Mouse (Mus musculus) adrenal gland, postnatal 36 days (tissue): ENCODE results near the gene Cers5. TPM values are rescaled to one million over a fixed set of nuclear protein-coding genes. Genes with fewer than 3 reads are reported as not detected.
"Not testable (repeated sequence)": the region's sequence is repeated elsewhere in the genome, so short reads cannot be mapped to it uniquely, and the experiment has no call there.

Source experiments
- DNase-seq, 2 experiments: peaks; one replicate each; pipeline ENCODE4 v3.0.0; 2021; ENCODE audit warnings: mixed read lengths in 1 of 2
- total RNA-seq, 2 experiments: library from RNA; stranded (reverse); gene quantifications; 2 replicates each; pipeline ENCODE4 v1.2.3; 2021

The Cers5 gene
- total RNA-seq, 2 experiments from 2014 or later, result 49.1 to 56.1 TPM

DNA sequence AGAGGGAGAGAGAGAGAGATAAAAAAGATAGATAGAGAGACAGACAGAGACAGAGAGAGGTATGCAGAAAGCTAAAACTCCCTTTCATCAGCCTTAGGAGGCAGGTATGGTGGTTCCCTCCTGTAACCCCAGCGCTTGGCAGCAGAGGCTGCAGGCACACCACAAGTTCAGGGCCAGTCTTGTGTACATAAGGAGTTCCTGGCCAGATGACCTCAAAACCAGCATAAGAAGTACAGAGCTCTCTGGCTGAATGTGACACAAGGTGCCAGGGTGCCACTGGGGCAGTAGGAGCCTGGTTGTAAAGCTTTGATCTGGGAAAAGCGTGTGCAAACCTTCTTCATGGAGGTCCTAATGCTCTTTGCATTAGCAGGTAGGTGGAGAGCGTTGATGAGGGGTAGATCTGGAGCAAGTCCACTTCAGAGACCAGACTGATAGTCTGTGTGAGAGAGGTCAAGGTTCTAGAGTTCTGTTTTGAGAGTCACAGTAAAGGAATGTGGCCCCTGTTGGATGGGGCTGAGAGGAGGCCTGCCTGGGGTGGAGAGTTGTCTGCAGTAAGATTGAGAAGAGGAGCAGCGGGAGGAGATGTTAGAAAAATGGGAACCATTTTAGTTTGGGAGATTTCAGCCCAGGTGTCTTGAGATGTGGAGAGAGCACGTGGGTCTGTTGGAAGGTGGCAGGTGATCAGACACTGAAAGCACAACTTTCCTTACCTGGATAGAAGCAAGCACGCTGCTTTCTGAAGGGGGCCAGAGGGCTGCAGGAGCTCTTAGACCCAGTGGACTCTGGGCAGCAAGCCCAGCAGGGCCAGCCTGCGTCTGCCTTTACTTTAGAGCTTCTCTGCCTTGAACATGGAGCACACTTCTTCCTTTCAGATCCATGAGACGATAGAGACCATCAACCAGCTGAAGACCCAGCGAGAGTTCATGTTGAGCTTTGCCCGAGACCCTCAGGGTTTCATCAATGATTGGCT is 62.2 kb downstream of the Cers5 start:
- peak; percentile 38 to 53 for DNase-seq

DNA sequence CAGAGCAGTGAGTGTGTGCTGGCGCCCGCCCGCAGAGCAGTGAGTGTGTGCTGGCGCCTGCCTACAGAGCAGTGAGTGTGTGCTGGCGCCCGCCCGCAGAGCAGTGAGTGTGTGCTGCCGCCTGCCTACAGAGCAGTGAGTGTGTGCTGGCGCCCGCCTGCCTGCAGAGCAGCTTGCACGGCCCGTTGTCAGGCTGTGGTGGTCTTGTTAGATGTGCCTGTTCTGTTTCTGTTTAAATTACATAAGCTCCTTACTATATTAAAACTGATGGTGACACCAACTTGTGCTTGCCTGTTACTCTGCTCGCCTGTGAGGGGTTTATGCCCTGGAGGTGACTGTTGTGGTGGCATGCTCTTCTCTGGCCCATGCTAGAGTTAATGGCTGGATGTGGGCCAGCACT is 64.5 kb downstream of the Cers5 start:
- no peak for DNase-seq

DNA sequence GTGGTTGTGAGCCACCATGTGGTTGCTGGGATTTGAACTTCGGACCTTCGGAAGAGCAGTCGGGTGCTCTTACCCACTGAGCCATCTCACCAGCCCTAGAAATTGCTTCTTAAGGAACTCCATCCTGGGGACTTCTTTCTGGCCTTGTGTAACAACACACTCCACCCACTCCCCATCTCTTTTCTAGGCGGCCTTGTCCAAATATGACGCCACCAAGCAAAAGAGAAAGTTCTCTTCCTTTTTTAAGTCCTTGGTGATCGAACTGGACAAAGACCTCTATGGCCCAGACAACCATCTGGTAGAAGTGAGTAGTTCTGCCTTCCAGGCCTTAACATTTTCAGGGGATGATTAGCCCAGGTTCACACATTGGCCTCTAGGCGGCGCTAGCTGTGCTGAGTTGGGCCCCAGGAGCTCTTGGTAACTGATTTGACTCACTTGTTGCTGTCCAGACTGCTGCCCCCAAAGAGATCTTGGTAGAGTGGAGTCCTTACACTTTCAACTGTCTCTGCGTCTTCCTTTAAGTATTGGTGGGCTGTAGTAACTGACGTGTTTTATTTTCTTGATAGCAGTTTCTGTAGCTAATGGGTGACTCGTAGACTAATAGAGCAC is 67.1 kb downstream of the Cers5 start, which contains the start of gene Gm17349:
Gm17349 (minus strand) TSS at position 51 of the 609 bp plus-strand sequence.
- peak; percentile 83 for DNase-seq

DNA sequence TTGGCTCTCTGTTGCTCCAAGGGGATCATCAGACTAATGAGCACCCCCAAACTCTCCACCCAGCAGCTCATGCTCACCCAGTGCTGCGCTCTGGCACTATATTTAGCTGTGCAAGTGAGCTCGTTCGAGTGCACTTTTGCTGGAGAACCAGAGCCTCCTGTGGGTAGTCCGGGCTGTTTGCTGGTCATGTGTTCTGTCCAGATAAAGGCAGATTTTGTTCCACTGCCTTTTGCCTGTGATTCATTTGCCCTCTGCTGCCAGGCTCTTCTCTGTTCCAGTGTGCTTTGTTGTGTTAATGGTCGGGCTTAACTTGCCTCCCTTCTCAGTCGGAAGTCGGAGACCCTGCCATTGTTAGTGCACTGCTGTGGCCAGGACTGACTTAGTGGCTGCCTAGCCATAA is 67.8 kb downstream of the Cers5 start:
- DNase-seq, result peak; percentile 55 to 65

DNA sequence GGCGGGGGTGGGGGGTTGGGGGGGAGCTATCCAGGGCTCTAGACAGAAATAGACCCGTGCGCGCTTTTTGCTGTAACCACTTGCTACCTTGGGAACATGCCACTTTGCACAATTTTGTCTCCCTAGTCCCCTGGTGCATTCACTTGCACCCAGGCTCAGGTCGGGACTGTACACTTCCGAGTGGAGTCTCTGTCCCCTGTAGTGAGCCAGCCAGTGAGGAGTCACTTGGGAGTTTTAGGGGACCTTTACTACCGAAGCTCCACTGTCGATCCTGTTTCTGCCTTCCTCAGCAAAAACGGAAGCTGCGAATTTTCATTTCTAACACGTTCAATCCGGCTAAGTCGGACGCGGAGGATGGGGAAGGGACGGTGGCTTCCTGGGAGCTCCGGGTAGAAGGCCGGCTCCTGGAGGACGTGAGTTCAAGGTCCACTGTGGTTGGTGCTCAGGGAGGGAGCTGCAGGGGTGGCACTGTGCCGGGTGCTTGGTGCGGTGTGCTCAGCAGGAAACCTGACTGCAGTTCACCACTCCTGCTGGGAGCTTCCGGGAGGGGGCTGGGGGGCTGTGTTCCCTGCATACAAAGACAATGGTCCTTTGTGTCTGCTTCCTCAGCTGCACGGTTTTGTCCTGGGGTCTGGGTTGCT is 68.5 kb downstream of the Cers5 start:
- peak; percentile 81 to 83 for DNase-seq

DNA sequence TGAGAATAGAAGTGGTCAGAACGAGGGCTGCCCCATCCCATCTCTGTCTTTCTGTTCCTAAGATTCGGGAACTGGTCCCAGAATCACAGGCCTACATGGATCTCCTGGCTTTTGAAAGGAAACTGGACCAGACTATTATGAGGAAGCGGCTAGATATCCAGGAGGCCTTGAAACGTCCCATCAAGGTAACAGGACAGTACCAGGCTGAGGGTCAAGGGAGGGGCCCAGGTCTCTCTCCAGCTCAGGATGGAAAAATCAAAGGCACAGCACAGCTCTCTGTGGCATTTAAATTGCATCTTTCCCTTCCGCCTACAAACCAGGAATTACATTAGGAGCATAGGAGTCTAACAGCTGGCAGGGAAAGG is 69.0 kb downstream of the Cers5 start:
- peak in 1 of 2 experiments; percentile 39 for DNase-seq

DNA sequence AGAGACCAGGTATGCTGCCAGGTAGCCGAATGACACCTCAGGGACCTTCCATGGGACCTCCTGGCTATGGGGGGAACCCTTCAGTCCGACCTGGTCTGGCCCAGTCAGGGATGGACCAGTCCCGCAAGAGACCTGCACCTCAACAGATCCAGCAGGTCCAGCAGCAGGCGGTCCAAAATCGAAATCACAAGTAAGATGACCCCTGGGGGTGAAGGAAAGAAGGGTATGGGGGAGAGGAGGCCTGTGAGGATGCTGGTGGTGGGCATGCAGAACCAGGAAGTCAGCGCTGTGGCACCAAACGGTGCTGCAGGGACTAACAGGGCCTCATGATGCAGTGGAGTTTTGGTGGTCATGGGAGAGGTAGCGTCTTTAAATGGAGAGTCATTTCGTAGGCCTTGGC is 69.6 kb downstream of the Cers5 start:
- no peak for DNase-seq

DNA sequence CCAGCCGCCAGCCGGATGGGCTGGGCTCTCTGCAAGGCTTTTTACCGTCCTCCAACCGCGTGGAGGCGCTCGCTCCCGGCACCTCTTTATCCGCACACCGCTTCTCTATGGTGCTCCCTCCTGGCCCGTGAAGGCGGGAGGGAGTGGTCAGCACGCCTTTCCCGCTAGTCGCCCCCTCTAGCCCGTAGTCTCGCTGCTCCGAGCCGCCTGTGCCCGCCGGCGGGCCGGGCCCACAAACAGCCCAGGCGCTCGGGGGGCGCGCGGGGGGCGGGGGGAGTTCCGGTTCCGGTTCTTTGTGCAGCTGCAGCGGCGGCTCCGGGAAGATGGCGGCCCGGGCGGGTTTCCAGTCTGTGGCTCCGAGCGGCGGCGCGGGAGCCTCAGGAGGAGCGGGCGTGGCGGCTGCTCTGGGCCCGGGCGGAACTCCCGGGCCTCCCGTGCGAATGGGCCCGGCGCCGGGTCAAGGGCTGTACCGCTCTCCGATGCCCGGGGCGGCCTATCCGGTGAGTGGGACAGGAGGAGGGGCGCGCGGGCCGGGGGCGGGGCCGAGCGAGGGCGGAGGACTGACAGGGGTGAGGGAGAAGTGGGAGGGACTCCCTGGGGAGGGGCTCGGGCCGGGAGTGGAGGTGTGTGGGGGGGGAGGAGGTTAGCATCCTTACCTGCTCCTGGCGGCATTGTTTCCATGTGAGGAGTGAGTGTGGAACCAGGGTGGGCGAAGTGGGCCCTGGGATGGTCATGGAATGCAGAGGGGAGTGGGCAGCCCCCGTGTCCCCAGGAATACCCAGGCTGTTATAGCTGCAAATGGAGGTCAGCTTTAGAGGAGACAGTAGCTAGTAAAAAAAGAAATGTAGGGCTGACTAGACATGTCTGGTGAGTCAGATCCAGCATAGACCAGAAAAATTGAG is 70.4 kb downstream of the Cers5 start, which contains the start of gene Smarcd1:
Smarcd1 (plus strand) TSS at position 131 of the 902 bp plus-strand sequence.
- DNase-seq, result peak; percentile 96

DNA sequence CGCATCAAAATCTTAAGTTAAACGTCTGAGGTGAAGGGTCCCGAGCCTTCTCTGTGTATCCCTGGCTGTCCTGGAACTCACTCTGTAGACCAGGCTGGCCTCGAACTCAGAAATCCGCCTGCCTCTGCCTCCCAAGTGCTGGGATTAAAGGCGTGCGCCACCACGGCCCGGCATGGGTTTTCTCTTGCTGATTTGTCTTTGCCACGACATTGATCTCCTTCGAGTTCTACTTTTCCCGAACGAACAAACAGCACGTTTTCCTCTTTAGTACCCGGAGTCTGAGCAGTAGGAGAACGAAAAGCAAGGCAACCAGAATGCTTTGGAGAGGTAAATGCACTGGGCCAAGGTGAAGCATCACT is 71.1 kb downstream of the Cers5 start:
- not testable (repeated sequence) for DNase-seq

DNA sequence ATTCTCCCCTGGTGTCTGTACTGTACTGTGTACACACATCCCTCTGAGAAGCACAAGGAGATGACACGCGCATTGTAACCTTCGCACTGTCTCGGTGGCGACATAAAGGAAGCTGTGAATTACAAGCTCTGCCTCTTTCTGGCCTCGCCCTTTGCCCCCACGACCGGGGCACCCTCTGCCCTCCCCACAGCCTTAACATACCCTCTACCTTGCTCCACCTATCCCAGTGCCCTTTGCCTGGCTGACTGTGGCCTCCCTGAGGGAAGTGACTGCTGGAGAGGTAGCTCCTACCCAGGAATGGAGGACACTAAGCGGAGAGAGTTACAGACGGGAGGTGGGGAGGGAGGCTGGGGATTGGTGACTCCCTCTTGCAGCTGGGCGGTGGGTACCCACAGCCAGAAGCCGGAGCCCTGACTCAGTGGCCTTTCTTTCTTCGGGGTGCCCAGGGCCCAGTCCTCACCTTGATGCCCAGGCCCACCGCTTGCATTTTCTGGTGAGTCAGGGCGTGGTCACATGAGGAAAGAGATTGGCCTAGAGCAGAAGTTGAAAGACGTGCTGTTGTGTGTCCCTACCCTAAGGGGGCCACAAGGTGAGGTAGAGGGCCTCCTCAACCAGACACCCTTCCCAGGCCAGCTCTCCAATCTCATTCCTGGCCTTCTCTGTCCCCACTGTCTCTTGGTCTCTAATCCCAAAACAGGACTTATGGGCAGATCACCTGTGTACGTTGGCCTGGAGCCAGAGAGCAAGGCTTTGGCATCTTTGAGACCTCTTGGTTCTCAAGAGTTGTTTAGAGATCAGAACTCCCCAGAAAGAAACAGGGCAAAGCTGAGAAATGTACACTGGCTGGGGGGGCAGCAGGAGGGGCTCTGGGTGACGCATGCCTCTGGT is 72.2 kb downstream of the Cers5 start:
- DNase-seq, result peak in 1 of 2 experiments; percentile 21

DNA sequence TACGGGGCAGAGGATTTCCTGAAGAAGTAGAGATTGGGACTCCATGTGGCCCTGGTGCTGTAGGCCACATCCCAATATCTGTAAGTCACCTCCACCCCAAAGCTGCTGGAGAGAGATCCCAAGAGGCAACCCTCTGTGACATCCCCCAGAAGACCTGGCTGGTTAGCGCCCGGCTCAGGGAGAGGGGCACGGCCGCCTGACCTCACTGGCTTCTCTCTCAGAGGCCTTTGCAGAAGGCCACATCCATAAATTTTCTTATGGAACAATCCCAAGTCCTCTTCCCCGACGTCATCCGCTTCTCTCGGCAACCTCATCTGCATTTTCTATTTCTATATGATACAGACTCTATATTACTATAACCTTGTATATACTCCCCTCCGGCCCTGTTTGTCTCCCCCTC is 73.0 kb downstream of the Cers5 start:
- DNase-seq, result peak; percentile 67 to 69

DNA sequence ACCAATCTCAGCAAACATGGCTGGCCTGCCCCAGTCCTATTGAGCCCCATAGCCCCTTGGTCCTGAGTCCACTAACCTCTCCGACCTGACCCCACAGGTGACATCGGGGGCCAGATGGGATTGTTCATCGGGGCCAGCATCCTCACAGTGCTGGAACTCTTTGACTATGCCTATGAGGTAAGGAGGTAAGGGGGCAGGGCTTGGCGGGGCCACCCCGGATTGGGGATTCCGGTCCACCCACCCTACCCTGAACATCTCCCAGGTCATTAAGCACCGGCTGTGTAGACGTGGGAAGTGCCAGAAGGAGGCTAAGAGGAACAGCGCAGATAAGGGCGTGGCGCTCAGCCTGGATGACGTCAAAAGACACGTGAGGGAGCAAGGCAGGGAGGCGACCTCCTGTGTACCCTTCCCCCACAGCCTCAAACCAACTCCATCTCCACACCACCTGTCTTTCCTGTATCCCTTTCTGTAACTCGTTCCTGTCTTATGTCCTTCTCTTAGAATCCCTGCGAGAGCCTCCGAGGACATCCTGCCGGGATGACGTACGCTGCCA is 74.1 kb downstream of the Cers5 start:
- DNase-seq, result peak in 1 of 2 experiments; percentile 23

DNA sequence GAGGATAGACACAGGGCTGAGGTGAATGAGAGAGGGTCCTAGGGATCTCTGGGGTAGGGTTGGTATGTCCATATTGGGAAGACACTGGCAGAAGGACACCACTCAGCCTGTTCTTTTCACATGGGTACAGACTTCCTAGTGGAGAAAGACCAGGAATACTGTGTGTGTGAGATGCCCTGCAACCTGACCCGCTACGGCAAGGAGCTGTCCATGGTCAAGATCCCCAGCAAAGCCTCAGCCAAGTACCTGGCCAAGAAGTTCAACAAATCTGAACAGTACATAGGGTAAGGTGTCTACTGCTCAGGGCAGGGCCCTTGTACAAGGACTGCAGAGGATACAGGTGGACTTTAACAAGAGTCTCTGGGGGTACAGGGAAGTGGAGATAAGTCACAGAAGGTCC is 75.4 kb downstream of the Cers5 start:
- DNase-seq, result no peak

DNA sequence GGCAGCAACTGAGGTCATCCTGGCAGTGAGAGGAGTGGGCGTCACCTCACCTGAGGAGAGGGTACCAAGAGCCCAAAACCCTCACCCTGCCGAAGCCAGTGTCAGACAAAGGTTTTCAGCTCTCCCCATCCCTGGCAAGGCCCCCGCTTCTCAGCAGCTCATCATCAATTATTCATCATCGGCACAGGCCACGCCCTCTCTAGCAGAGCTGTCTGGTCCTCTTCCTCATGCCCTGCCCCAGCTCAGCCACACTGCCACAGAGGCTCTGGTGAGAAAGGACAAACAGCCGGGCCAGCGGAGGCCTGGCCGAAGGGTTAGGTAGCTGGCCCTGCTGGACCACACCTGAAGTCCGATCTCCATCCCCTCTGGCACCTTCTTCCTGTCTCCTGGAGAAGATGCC is 80.7 kb downstream of the Cers5 start:
- DNase-seq, result no peak

DNA sequence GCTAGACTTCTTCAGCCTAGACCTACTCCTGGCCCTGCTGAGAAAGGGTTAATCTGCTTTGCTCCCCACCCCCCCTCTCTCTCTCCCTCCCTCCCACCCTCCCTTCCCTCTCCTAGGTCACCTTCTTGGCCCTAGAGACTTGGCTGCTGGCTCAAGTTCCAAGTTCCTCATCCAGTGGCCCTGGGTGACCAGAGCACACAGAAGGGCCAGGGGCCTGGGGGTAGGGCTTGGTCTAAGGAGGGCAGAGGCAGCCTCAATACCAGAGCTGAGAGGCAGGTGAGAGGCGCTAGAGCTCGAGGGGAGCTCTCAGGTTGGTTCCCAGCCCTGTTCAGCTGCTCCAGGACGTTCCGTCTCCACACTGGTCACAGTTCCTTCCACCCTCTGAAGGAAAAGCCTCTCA is 81.8 kb downstream of the Cers5 start:
- DNase-seq, result no peak

DNA sequence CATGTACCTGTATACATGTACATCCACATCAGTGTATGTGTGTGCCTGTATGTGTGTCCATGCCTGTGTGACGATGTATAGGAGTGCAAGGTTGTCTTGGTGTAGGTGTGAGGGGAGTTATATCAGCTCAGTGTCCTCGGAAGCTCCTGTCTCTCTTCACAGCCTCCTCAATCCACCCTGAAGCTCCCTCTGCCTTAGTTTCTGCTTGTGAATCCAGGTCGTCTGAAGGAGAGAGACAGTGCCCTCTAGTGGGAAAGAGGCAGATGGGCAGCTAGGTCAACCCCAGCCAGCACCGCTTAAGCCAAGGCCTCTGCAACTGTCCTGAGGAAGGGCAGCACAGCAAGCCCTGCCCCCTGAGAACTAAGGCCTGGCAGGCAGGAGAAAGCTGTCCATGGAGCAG is 84.0 kb downstream of the Cers5 start:
- DNase-seq, result peak; percentile 69 to 73
